Mouse (Mus musculus) lung, embryonic 16.5 days (tissue): Measurements from ENCODE around the gene Cebpz. TPM values are rescaled to one million over a fixed set of nuclear protein-coding genes. Genes with fewer than 3 reads are reported as not detected.

Experiments used
- ATAC-seq: fragments of 200-750 bp; cut with Nextera tagmentation; 2 replicates; pipeline ENCODE4 v1.8.0; 2017; ENCODE audit warnings: low read depth, mild to moderate bottlenecking, moderate library complexity
- H3K27ac ChIP-seq: fragments of 300-500 bp; sonication (generic); 2 replicates; pipeline ENCODE4 v1.5.1; 2014; ENCODE audit warnings: mild to moderate bottlenecking, control low read depth, low read length
- H3K27me3 ChIP-seq: fragments of 300-500 bp; sonication (generic); 2 replicates; pipeline ENCODE4 v1.6.1; 2014; ENCODE audit warnings: low read depth, low read length, mixed read lengths; ENCODE audit not compliant: control insufficient read depth, insufficient read depth
- H3K36me3 ChIP-seq: fragments of 300-500 bp; sonication (generic); 2 replicates; pipeline ENCODE4 v1.6.1; 2014; ENCODE audit warnings: low read length; ENCODE audit not compliant: control insufficient read depth, insufficient read depth
- H3K4me1 ChIP-seq: fragments of 300-500 bp; sonication (generic); replicated peaks from 2 replicates; pipeline ENCODE4 v1.6.1; 2014; ENCODE audit warnings: low read length, mixed read lengths; ENCODE audit not compliant: control insufficient read depth, insufficient read depth
- H3K4me2 ChIP-seq: fragments of 300-500 bp; sonication (generic); 2 replicates; pipeline ENCODE4 v1.6.1; 2014; ENCODE audit warnings: low read depth, low read length, control low read depth
- H3K4me3 ChIP-seq: fragments of 300-500 bp; sonication (generic); 2 replicates; pipeline ENCODE4 v1.5.1; 2014; ENCODE audit warnings: mild to moderate bottlenecking, low read length, control low read depth
- H3K9ac ChIP-seq: fragments of 300-500 bp; sonication (generic); 2 replicates; pipeline ENCODE4 v1.6.1; 2014; ENCODE audit warnings: low read length, control low read depth
- H3K9me3 ChIP-seq: fragments of 300-500 bp; sonication (generic); 2 replicates; pipeline ENCODE4 v1.6.1; 2016; ENCODE audit warnings: low read length; ENCODE audit not compliant: control insufficient read depth
- WGBS: fragments of 180-500 bp; shearing (Covaris S2); extraction: QIAGEN DNeasy Blood & Tissue Kit; methylation state at CpG from one replicate; pipeline ENCODE4 v1.1.7; 2014; 5-methylcytosine and 5-hydroxymethylcytosine counted together
- polyA plus RNA-seq: library from polyadenylated mRNA; unstranded; fragments of >200 nt; fragmentation: Nextera tagmentation; extraction: Ambion mirVana; gene quantifications from 2 replicates; pipeline ENCODE4 v1.2.1, GENCODE M21; 2015

Gene Cebpz
- polyA plus RNA-seq, 1 experiment from 2014 or later, result 56.1 TPM

DNA sequence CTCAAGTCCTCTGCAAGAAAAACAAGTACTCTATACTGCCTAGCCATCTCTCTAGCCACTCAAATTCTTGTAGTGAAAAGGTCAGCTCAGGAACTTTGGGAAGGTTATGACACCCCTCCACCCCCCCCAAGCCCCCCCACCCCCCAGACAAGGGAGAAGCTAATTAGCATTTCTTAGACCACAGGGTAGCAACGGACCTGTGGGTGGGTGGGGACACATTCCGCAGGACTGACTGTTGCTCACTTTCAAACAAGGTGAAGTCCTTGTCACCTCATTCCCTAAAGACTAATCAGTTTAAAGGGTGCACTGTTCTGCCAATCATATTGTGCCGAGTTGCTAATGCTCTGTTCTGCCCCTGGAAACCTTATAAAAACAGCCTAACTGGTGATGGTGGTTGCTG, 22.9 kb downstream of the Cebpz start:
- Histone ChIP-seq H3K9ac (no peak overlapping the region), H3K27me3 (no peaks in the 10 kb centered on the region), H3K4me3 (no peak overlapping the region), H3K4me2 (no peak overlapping the region), H3K9me3 (no peaks in the 10 kb centered on the region), H3K36me3 (peaks cover 2% of the 10 kb centered on the region; the same call in 1 of the 2 replicates), H3K4me1 (peaks cover 14% of the 10 kb centered on the region), H3K27ac (no peak overlapping the region)
- ATAC-seq, result no peak
- WGBS, result 63% methylated on average over 3 of the region's 3 CpGs

DNA sequence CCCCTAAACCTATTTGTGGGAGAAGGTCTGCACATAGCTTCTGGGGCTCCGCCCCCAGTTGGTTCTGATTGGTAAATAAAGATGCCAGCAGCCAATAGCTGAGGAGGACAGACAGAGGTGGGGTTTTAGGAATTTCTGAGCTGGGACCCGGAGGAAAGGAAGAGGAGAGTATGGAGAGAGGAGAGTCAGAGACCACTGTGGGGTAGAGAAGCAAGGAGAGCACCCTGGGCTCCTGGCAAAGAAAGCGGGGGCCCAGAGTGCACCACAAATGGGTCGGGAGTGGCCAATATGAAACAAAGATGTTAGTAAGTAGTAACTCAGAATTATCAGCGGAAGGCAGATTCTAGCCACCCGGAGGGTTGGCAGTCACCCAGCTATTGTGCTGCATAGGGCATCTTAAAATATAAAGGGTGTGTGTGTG, 24.0 kb downstream of the Cebpz start:
- H3K36me3 ChIP-seq, result no peaks in the 10 kb centered on the region
- H3K9me3 ChIP-seq, result no peaks in the 10 kb centered on the region
- H3K4me1 ChIP-seq, result peaks cover 14% of the 10 kb centered on the region
- H3K4me3 ChIP-seq, result peak overlapping the region; percentile 33
- peak; percentile 59 for ATAC-seq
- no peaks in the 10 kb centered on the region for H3K27me3 ChIP-seq
- 26% methylated on average over 6 of the region's 6 CpGs for WGBS
- peak overlapping the region; percentile 9; the same call in 1 of the 2 replicates for H3K9ac ChIP-seq
- no peak overlapping the region for H3K27ac ChIP-seq
- peak overlapping the region; percentile 42 for H3K4me2 ChIP-seq

- no peak overlapping the region for H3K4me2 ChIP-seq
- H3K27me3 ChIP-seq, result no peaks in the 10 kb centered on the region
- no peak overlapping the region for H3K4me3 ChIP-seq
- no peak overlapping the region for H3K27ac ChIP-seq
- WGBS, result 70% methylated on average over 2 of the region's 2 CpGs
- no peaks in the 10 kb centered on the region for H3K4me1 ChIP-seq
- no peak overlapping the region for H3K9ac ChIP-seq
- no peak for ATAC-seq
- no peaks in the 10 kb centered on the region for H3K9me3 ChIP-seq
- H3K36me3 ChIP-seq, result no peaks in the 10 kb centered on the region
These were observed 27.5 kb downstream of the Cebpz start for GRCm38 (mm10) chr17:78909374-78909773.

GRCm38 (mm10) chr17:78906892-78907291, 30.0 kb downstream of the Cebpz start, which contains the start of gene Sult6b1:
TSS of gene Sult6b1 (minus strand) at chr17:78906992.
- no peaks in the 10 kb centered on the region for H3K9me3 ChIP-seq
- no peak within 1 kb of the TSS for H3K4me3 ChIP-seq
- ATAC-seq, result no peak
- H3K4me1 ChIP-seq, result no peaks in the 10 kb centered on the region
- no peak within 1 kb of the TSS for H3K27ac ChIP-seq
- no peaks in the 10 kb centered on the region for H3K36me3 ChIP-seq
- no peaks in the 10 kb centered on the region for H3K27me3 ChIP-seq
- WGBS, result 81% methylated on average over 5 of the region's 5 CpGs
- no peak within 1 kb of the TSS for H3K9ac ChIP-seq
- H3K4me2 ChIP-seq, result no peak within 1 kb of the TSS

DNA sequence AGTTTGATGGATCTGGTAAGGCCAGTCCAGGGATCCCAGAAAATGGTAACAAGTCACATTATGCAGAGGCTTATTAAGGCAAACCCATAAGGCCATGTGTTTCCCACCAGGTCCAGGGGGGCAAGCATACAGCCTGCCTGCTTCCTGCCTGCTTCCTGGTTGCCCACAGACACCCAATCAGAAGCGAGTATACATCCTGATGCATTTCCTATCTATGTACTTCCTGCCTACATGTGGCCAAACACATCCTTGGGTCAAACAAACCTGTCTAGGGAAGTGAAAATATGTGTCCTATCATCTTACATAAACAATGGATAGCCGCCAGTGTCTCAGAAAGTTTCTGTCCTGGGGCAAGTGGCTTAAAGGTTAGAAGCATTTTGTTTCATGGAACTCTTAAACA, 33.7 kb downstream of the Cebpz start:
- H3K27me3 ChIP-seq, result no peaks in the 10 kb centered on the region
- no peak overlapping the region for H3K9ac ChIP-seq
- H3K9me3 ChIP-seq, result no peaks in the 10 kb centered on the region
- no peak overlapping the region for H3K4me2 ChIP-seq
- H3K4me3 ChIP-seq, result no peak overlapping the region
- no peaks in the 10 kb centered on the region for H3K4me1 ChIP-seq
- 52% methylated on average over 2 of the region's 2 CpGs for WGBS
- H3K27ac ChIP-seq, result no peak overlapping the region
- no peaks in the 10 kb centered on the region for H3K36me3 ChIP-seq
- no peak for ATAC-seq

DNA sequence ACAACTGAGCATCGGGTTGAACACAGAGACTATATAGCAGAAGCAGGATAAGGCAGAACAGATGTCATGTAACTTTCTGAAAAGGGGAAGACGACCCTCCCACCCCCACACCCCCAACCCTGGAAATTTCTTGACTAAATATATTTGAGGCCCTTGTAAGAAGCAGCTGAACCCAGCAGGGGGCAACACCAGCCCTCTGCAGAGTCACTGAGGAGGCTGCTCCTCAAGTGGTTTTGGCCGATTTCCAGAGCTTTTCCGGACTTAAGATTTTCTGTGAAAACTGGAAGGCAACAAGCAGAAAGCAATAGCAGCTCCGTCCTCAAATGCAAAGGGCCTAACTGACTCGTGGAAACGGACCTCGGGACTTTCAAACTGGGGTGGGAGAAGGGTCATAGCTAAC, 41.5 kb downstream of the Cebpz start:
- no peak overlapping the region for H3K27ac ChIP-seq
- H3K9me3 ChIP-seq, result no peaks in the 10 kb centered on the region
- H3K9ac ChIP-seq, result peak overlapping the region; percentile 56
- peak overlapping the region; percentile 41 for H3K4me3 ChIP-seq
- peak; percentile 71 for ATAC-seq
- H3K27me3 ChIP-seq, result no peaks in the 10 kb centered on the region
- H3K36me3 ChIP-seq, result no peaks in the 10 kb centered on the region
- H3K4me1 ChIP-seq, result no peaks in the 10 kb centered on the region
- H3K4me2 ChIP-seq, result peak overlapping the region; percentile 65
- WGBS, result 11% methylated on average over 8 of the region's 8 CpGs

GRCm38 (mm10) chr17:78894991-78895390, 41.9 kb downstream of the Cebpz start:
- no peak overlapping the region for H3K9ac ChIP-seq
- H3K36me3 ChIP-seq, result no peaks in the 10 kb centered on the region
- H3K27me3 ChIP-seq, result no peaks in the 10 kb centered on the region
- no peaks in the 10 kb centered on the region for H3K4me1 ChIP-seq
- no peak overlapping the region for H3K4me3 ChIP-seq
- no peak overlapping the region for H3K27ac ChIP-seq
- H3K4me2 ChIP-seq, result peak overlapping the region; percentile 65
- WGBS, result 71% methylated on average over 7 of the region's 7 CpGs
- no peaks in the 10 kb centered on the region for H3K9me3 ChIP-seq
- ATAC-seq, result no peak

DNA sequence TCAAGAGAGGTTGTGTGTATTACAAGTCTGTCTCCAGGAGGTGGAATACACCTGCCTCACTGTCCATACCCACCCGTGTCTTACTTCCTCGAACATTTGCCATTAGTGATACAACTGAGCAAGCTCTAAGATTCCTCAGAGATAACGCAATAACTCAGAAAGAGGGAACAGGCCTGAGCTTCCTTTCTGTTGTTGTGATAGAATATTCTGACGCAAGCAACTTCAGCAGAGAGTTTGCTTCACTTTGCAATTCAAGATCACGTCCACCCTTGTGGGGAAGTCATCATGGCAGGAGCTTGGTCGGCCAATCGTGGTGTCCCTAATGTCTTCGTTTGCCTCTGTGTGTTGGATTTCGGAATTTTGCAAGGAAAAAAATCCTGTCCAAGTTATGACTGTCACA, 45.8 kb downstream of the Cebpz start:
- ATAC-seq, result no peak
- WGBS, result 79% methylated on average over 9 of the region's 9 CpGs
- H3K9ac ChIP-seq, result no peak overlapping the region

DNA sequence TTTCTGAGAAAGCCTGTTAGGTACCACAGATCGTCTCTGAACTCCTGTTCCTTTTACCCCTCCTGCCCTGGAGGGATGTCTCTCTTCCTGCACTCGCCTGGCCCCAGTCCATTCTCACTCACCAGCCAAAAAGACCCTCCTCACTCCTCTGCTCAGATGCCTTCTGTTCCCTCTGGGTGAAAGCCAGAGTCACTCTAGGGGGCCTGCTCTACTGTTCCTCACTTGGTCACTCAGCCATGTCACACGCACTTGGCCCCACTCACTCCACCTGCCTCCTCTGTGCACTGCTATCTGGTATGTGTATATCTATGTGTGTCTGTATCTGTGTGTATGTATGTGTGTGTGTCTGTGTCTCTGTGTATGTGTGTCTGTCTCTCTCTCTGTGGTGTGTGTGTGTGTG, 47.7 kb downstream of the Cebpz start:
- Histone ChIP-seq H3K36me3 (no peaks in the 10 kb centered on the region), H3K9ac (no peak overlapping the region), H3K4me1 (no peaks in the 10 kb centered on the region), H3K27ac (no peak overlapping the region), H3K9me3 (peaks cover 3% of the 10 kb centered on the region; the same call in 1 of the 2 replicates), H3K4me3 (no peak overlapping the region), H3K27me3 (no peaks in the 10 kb centered on the region), H3K4me2 (no peak overlapping the region)
- WGBS, result 33% methylated on average over 3 of the region's 3 CpGs
- peak; percentile 51 for ATAC-seq

More for the DNA sequence above, 45.8 kb downstream of the Cebpz start:
- H3K4me1 ChIP-seq, result no peaks in the 10 kb centered on the region
- no peak overlapping the region for H3K27ac ChIP-seq
- no peaks in the 10 kb centered on the region for H3K36me3 ChIP-seq
- no peak overlapping the region for H3K4me2 ChIP-seq
- no peak overlapping the region for H3K4me3 ChIP-seq
- H3K9me3 ChIP-seq, result no peaks in the 10 kb centered on the region
- no peaks in the 10 kb centered on the region for H3K27me3 ChIP-seq

DNA sequence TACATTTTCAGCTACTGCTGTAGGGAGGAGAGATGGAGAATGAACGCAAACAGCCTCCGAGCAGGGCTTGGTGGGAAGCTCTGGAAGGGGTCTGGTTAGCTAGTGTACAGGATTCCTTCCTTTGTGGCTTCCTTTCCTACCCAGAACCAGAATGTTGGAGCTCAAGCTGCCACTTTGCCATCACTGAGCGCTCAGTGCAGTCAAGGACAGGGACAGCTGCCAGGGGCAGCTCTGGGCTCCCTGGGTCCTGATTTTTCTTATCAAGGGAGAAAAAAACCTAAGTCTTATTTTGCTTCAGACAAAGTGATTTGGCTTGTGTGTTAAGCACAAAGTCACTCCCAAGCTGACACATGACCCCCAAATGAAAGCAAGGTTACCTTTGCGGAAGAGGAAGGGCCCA, 48.3 kb downstream of the Cebpz start:
- H3K9me3 ChIP-seq, result peaks cover 3% of the 10 kb centered on the region; the same call in 1 of the 2 replicates
- H3K27me3 ChIP-seq, result no peaks in the 10 kb centered on the region
- H3K4me3 ChIP-seq, result no peak overlapping the region
- no peak overlapping the region for H3K4me2 ChIP-seq
- no peak for ATAC-seq
- no peak overlapping the region for H3K27ac ChIP-seq
- no peaks in the 10 kb centered on the region for H3K4me1 ChIP-seq
- WGBS, result 77% methylated on average over 4 of the region's 4 CpGs
- no peaks in the 10 kb centered on the region for H3K36me3 ChIP-seq
- no peak overlapping the region for H3K9ac ChIP-seq
